Mouse (Mus musculus) ES-Bruce4 (cell line): Measurements from ENCODE around the gene Ryr3.

Experiments used
- CTCF ChIP-seq: IDR thresholded peaks from one replicate; pipeline ENCODE4 v1.8.1; 2011; ENCODE audit warnings: low read depth, low read length
- EP300 ChIP-seq: IDR thresholded peaks from 2 replicates; pipeline ENCODE4 v1.6.1; 2011; ENCODE audit warnings: low read depth, low read length; ENCODE audit not compliant: insufficient read depth
- POLR2A ChIP-seq: IDR thresholded peaks from one replicate; pipeline ENCODE4 v1.8.1; 2011; ENCODE audit warnings: low read length; ENCODE audit not compliant: insufficient read depth

DNA sequence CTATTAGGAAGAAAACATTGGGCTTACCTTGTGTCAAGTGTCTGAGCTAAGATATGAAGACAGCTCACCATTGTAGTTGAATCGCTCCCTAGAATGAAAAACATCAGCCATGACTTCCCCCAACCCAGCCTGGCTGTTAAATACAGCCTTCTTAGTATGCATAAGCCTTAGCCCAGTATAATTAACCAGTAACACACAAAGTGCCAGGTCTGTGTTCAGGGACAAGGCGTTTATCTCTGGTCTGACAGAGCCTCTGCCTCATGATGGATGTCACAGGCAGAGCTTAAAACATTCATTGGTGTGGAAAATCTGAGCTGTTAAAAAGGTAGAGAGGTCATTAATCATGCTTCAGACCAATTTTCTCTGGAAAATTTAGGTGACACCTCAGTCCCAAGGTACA, 484.0 kb downstream of the Ryr3 start:
- TF ChIP-seq POLR2A (no peak), CTCF (no peak), EP300 (no peak)
